Mouse (Mus musculus) lung, embryonic 14.5 days (tissue): Measurements from ENCODE around the gene Olfr1380. TPM values are rescaled to one million over a fixed set of nuclear protein-coding genes. Genes with fewer than 3 reads are reported as not detected.
"Not testable (repeated sequence)": the region's sequence is repeated elsewhere in the genome, so short reads cannot be mapped to it uniquely, and the experiment has no call there.

Experiments
- ATAC-seq: fragments of 200-750 bp; cut with Nextera tagmentation; 2 replicates; pipeline ENCODE4 v1.8.0; 2017; ENCODE audit warnings: mild to moderate bottlenecking, moderate TSS enrichment, moderate library complexity; ENCODE audit not compliant: insufficient read depth
- DNase-seq: peaks from one replicate; pipeline ENCODE4 v3.0.0-alpha.2; 2015
- H3K27ac ChIP-seq: fragments of 300-500 bp; sonication (generic); 2 replicates; pipeline ENCODE4 v1.5.1; 2014; ENCODE audit warnings: low read depth, mild to moderate bottlenecking, moderate library complexity
- H3K27me3 ChIP-seq: fragments of 300-500 bp; sonication (generic); 2 replicates; pipeline ENCODE4 v1.6.1; 2014; ENCODE audit warnings: low read length, control low read depth; ENCODE audit not compliant: insufficient read depth
- H3K36me3 ChIP-seq: fragments of 300-500 bp; sonication (generic); 2 replicates; pipeline ENCODE4 v1.6.1; 2014; ENCODE audit warnings: control low read depth; ENCODE audit not compliant: insufficient read depth
- H3K4me1 ChIP-seq: fragments of 300-500 bp; sonication (generic); 2 replicates; pipeline ENCODE4 v1.6.1; 2014; ENCODE audit warnings: antibody characterized with exemption, control low read depth; ENCODE audit not compliant: insufficient read depth
- H3K4me2 ChIP-seq: fragments of 300-500 bp; sonication (generic); 2 replicates; pipeline ENCODE4 v1.6.1; 2014; ENCODE audit warnings: mild to moderate bottlenecking
- H3K4me3 ChIP-seq: fragments of 300-500 bp; sonication (generic); 2 replicates; pipeline ENCODE4 v1.5.1; 2014; ENCODE audit warnings: low read depth, low read length
- H3K9ac ChIP-seq: fragments of 300-500 bp; sonication (generic); 2 replicates; pipeline ENCODE4 v1.6.1; 2014
- H3K9me3 ChIP-seq: fragments of 300-500 bp; sonication (generic); 2 replicates; pipeline ENCODE4 v1.6.1; 2016; ENCODE audit warnings: low read depth, low read length, control low read depth
- CTCF ChIP-seq: IDR thresholded peaks from 2 replicates; pipeline ENCODE4 v1.5.1; 2016; ENCODE audit warnings: antibody characterized with exemption, low read depth
- WGBS: fragments of 180-500 bp; shearing (Covaris S2); extraction: QIAGEN DNeasy Blood & Tissue Kit; methylation state at CpG from one replicate; pipeline ENCODE4 v1.1.7; 2014; 5-methylcytosine and 5-hydroxymethylcytosine counted together
- polyA plus RNA-seq: library from polyadenylated mRNA; unstranded; fragments of >200 nt; fragmentation: Nextera tagmentation; extraction: Ambion mirVana; gene quantifications from 2 replicates; pipeline ENCODE4 v1.2.1, GENCODE M21; 2014

Olfr1380 gene
- not detected in 2 replicates for polyA plus RNA-seq

GRCm38 (mm10) chr11:49556578-49556977, at the start of gene Olfr1380:
Gene Olfr1380 (plus strand): TSS chr11:49556878.
- H3K27me3 ChIP-seq, H3K27ac ChIP-seq, DNase-seq, H3K9me3 ChIP-seq, H3K4me2 ChIP-seq, H3K36me3 ChIP-seq, ATAC-seq, H3K4me1 ChIP-seq, H3K4me3 ChIP-seq, H3K9ac ChIP-seq: not testable (repeated sequence)
- 73% methylated on average over 5 of the region's 5 CpGs for WGBS

GRCm38 (mm10) chr11:49518086-49518485, 38.6 kb upstream of the Olfr1380 start:
- Histone ChIP-seq H3K4me3 (no peak overlapping the region), H3K9ac (no peak overlapping the region), H3K36me3 (no peaks in the 10 kb centered on the region), H3K4me1 (no peaks in the 10 kb centered on the region), H3K9me3 (no peaks in the 10 kb centered on the region), H3K27me3 (no peaks in the 10 kb centered on the region), H3K27ac (no peak overlapping the region), H3K4me2 (no peak overlapping the region)
- TF ChIP-seq CTCF: no peak
- ATAC-seq: no peak
- 54% methylated on average over 5 of the region's 5 CpGs for WGBS
- no peak for DNase-seq

GRCm38 (mm10) chr11:49519348-49519747, 37.3 kb upstream of the Olfr1380 start, which contains the start of gene Olfr1383:
Gene Olfr1383 (plus strand): TSS chr11:49519648.
- no peaks in the 10 kb centered on the region for H3K36me3 ChIP-seq
- H3K4me2 ChIP-seq: no peak within 1 kb of the TSS
- no peaks in the 10 kb centered on the region for H3K4me1 ChIP-seq
- ATAC-seq (no peak), DNase-seq (no peak)
- no peak within 1 kb of the TSS for H3K27ac ChIP-seq
- no peak within 1 kb of the TSS for H3K4me3 ChIP-seq
- H3K9ac ChIP-seq: no peak within 1 kb of the TSS
- TF ChIP-seq CTCF: no peak
- no peaks in the 10 kb centered on the region for H3K27me3 ChIP-seq
- H3K9me3 ChIP-seq: no peaks in the 10 kb centered on the region

GRCm38 (mm10) chr11:49527947-49528346, 28.7 kb upstream of the Olfr1380 start, which contains the start of gene Olfr1382:
Gene Olfr1382 (plus strand): TSS chr11:49528247.
- H3K4me3 ChIP-seq: no peak within 1 kb of the TSS
- no peak for ATAC-seq
- 78% methylated on average over 3 of the region's 3 CpGs for WGBS
- no peaks in the 10 kb centered on the region for H3K4me1 ChIP-seq
- no peaks in the 10 kb centered on the region for H3K36me3 ChIP-seq
- no peak within 1 kb of the TSS for H3K4me2 ChIP-seq
- no peak within 1 kb of the TSS for H3K9ac ChIP-seq
- no peak within 1 kb of the TSS for H3K27ac ChIP-seq
- no peaks in the 10 kb centered on the region for H3K9me3 ChIP-seq
- no peak for DNase-seq
- no peaks in the 10 kb centered on the region for H3K27me3 ChIP-seq
- no peak for TF ChIP-seq CTCF

- ATAC-seq (no peak), DNase-seq (no peak)
- Histone ChIP-seq H3K36me3 (no peaks in the 10 kb centered on the region), H3K4me2 (no peak overlapping the region), H3K9me3 (no peaks in the 10 kb centered on the region), H3K4me3 (no peak overlapping the region), H3K27me3 (no peaks in the 10 kb centered on the region), H3K9ac (no peak overlapping the region), H3K27ac (no peak overlapping the region), H3K4me1 (no peaks in the 10 kb centered on the region)
- no peak for TF ChIP-seq CTCF
Measured at GRCm38 (mm10) chr11:49532761-49533160, 23.9 kb upstream of the Olfr1380 start.

GRCm38 (mm10) chr11:49536631-49537030, 20.0 kb upstream of the Olfr1380 start:
- not testable (repeated sequence) for H3K36me3 ChIP-seq, H3K4me2 ChIP-seq, H3K27ac ChIP-seq, H3K4me1 ChIP-seq, H3K27me3 ChIP-seq, ATAC-seq, H3K4me3 ChIP-seq, H3K9me3 ChIP-seq, H3K9ac ChIP-seq
- DNase-seq: peak; percentile 8
- TF ChIP-seq CTCF: peak; percentile 24
- 83% methylated on average over 2 of the region's 2 CpGs for WGBS

GRCm38 (mm10) chr11:49543149-49543548, 13.5 kb upstream of the Olfr1380 start, which contains the start of gene Olfr1381:
Gene Olfr1381 (plus strand): TSS chr11:49543449.
- not testable (repeated sequence) for H3K36me3 ChIP-seq, H3K4me2 ChIP-seq, H3K4me1 ChIP-seq, H3K4me3 ChIP-seq, ATAC-seq, H3K9ac ChIP-seq, DNase-seq, H3K27ac ChIP-seq, H3K27me3 ChIP-seq, H3K9me3 ChIP-seq
- 65% methylated on average over 3 of the region's 3 CpGs for WGBS

- WGBS: 69% methylated on average over 3 of the region's 3 CpGs
- not testable (repeated sequence) for H3K4me1 ChIP-seq, H3K36me3 ChIP-seq, ATAC-seq, H3K27me3 ChIP-seq, H3K4me3 ChIP-seq, H3K9me3 ChIP-seq, H3K9ac ChIP-seq, H3K27ac ChIP-seq, H3K4me2 ChIP-seq
- TF ChIP-seq CTCF: peak; percentile 32; the same call in 1 of the 2 replicates
- DNase-seq: peak; percentile 18
Measured at GRCm38 (mm10) chr11:49554033-49554432, 2.6 kb upstream of the Olfr1380 start.
